Mouse (Mus musculus) layer of hippocampus, postnatal 25 days (tissue): Measurements from ENCODE around the gene Sertad2. TPM values are rescaled to one million over a fixed set of nuclear protein-coding genes. Genes with fewer than 3 reads are reported as not detected.

Experiments used
- DNase-seq, 2 experiments: peaks; one replicate each; pipeline ENCODE4 v3.0.0; 2022; ENCODE audit warnings: mixed read lengths in 2 of 2, low spot score in 1 of 2; ENCODE audit errors: extremely low spot score in 1 of 2
- total RNA-seq, 2 experiments: library from RNA; stranded (reverse); gene quantifications; 2 replicates each; pipeline ENCODE4 v1.2.3; 2021

Gene Sertad2
- total RNA-seq, 2 experiments from 2014 or later: 19.0 to 25.1 TPM

DNA sequence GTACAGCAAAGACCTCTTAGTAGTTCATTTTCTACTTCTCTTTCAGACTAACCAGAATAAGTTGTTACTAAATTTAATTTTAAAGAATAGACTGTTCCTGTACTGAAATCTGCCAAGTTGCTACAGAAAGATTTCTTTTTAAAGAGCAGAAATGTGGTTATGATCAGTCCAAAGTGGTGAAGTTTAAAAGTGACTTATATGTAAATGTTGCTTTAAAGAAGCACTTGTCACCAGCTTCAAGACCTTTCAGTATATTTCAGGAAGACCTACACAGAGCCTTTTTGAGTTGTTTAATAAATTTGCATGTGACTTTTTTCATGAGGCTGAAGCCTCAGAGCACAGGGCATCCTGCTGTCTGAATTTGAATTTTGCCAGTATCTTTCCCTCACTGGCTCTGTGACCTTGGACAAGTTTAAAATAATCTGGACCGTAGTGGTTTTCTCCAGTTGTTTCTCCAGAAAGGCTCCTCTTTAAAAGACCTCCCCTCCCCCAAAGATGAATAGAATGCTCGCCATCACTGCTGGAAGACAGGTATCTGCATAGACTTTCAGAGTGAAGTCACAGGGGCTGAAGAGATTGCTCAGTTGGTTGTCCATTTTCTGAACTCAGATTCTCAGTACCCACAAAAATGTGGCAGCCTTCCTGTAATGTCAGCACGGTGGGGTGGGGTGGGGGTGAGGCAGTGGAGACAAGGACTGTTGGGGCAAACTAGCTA lies 1.9 kb downstream of the Sertad2 start:
- no peak for DNase-seq

DNA sequence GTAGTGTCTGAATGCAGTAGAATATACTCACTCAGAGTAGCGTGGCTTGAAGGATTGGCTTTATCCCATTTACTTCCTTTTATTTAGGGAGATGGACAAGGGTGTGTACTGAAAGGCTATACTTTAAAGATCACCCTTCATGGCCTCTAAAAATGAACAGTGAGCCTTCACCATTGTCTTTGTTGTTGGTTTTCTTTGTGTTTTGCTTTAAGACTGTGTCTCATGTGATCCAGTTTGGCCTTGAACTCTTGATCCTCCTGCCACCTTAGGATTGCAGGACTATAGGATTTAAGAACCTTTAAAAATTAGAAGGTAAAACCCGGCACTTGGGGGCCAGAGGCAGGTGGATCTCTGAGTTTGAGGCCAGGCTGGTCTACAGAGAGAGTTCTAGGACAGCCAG lies 6.4 kb downstream of the Sertad2 start:
- no peak for DNase-seq

DNA sequence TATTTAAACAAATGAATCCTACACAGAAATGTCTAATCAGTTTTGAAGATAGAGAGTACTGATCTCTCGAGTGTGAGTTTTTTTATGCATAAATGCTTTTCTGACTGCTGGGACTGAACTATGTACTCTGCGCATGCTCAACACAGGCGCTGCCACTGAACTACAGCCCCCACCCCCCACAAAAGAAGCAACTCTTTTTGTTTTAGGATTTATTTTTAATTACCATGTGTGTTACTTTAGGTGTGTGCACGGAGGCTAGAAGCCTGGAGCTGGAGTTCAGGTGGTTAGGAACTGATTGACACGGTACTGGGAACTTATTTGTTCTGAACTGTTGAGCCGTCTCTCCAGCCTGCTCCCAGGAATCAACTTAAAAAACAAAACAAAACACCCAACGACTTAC lies 7.1 kb downstream of the Sertad2 start:
- no peak for DNase-seq

DNA sequence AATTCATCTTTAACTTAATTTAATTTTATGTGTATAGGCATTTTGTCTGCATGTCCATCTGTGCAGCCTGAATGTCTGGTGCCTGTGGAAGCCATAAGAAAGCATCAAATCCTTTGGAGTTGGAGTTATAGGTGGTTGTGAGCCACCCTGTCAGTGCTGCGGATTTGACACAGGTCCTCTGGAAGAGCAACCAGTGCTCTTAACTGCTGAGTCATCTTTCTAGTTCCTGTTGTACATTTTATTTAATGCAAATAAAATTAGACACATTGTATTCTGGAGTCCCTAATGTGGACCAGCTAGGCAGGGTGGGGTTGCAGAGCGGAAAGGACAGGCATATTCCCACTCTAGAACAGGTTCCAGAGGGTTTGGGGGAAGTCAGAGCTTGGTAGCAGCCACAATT lies 9.0 kb downstream of the Sertad2 start:
- no peak for DNase-seq

DNA sequence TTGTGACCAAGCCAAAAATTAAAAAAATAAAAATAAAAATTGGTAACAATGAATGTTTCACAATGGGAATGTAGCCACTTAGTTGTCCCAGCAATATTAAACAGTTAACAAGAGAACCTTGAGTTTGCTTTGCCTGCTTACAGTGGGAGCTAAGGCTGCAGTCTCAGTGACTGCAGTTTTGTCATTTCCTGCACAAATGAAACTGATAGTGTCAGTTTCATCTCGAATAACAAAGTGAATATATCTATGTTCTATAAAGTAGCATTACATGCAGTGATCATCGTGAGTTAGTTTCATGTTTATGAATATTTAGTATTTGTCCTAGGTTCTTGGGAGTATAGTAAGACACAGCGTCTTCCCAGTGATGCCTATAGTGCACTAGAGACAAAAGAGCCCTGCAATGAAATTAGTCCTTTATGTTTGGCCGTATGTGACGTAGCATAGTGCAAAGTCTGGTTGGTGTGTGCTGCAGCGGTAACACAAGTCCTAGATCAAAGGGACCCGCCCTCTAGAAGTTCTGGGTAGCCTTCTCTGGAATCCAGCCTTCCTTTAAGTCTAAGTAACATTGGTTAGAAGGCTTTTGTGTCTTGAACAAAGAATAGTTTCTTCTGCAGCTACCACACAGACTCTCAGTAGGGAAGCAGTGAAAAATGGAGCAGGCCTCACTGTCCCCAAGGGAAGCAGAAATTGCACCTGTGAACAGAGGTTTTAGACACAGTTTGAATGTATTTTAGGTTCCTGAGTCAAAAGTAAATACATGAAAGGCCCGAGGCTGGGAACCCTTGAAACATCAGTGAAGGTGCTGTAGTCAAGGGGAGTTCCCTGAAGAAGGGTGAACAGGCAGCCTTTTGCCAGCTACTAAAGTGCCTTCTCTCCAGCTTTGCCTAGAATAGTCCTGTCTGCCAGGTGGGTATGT lies 10.0 kb downstream of the Sertad2 start:
- DNase-seq: no peak

DNA sequence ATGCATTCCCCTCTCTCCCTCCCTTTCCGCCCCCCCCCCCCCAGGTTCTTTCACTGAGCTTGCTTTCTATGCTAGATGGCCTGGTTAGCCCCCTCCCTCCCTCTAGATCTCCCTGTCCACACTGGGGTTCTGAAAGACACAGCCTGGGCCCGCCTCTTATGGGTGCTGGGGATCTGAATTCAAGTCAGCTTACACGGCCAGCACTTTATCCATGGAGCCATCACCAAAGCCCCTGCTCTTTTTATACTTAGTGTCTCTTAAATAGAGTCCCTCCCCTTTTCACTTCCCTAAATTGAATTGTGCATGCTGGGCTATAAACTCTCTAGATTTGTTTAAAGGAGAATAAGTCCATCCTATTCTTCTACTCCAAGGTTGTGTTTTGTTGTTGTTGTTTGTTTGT lies 12.6 kb downstream of the Sertad2 start:
- DNase-seq: no peak

DNA sequence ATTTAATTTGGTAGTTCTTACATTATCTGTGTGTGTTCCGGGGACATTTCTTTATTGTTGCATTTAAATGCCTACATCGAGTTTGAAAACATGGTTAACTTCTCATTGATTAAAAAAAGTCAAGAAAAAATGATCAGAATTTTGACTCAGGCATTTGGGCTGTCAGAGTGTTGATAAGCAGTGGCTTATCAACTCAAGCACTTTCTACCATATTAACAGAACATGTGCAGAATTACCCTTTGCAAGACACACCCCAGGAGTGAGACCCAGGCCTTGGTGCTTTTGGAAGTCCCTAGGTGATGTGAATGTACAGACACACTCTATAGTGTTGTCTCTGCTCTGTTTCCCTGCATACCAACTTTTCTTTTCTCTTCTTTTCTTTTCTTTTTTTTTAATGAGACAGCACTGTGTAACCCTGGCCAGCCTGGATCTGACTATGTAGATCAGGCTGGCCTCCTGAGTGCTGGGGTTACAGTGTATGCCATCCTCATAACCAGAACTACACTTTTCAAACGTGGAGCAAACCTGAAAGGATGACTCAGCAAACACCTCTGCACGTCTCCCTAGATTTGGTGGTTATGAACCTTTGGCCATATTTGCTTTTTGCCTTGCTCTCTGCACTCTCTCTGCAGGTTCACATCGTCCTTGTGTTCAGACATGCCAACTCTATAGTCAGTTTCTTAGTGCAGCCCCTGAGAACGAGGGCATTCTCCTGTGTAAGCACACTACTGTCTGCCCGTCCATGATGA lies 13.3 kb downstream of the Sertad2 start:
- DNase-seq: no peak

DNA sequence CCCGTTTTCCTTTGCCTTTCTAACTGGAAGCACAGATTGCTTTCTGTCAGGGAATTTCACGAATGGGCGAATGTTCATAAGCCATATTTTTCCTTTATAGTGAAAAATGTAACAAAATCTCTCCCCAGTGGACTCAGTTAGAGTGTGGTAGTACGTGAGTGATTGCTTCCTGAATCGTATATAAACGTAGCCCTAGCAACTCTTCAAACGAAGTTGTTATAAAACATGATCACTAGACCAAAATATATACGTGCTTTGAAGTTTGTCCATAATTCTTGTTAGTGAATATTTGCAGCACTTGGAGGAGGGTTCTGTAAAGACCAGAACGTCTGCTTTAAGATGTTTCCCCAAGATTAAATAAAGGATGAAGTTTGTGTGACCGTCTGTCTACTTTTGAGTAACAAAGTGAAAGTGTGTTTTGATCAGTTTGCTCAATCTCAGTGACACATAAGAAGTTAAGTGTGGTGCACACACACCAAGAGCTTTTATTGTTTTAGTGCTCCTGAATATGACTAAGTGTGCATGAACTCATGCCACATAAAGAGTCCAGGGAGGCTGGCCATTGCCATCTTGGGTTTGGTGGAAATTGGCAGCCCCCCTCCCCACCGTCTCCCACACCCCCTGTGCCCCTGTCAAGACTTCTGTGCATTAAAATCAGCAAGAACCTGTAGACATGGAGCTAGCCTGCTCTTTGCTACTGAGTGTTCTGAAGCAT lies 16.3 kb downstream of the Sertad2 start:
- DNase-seq: no peak

DNA sequence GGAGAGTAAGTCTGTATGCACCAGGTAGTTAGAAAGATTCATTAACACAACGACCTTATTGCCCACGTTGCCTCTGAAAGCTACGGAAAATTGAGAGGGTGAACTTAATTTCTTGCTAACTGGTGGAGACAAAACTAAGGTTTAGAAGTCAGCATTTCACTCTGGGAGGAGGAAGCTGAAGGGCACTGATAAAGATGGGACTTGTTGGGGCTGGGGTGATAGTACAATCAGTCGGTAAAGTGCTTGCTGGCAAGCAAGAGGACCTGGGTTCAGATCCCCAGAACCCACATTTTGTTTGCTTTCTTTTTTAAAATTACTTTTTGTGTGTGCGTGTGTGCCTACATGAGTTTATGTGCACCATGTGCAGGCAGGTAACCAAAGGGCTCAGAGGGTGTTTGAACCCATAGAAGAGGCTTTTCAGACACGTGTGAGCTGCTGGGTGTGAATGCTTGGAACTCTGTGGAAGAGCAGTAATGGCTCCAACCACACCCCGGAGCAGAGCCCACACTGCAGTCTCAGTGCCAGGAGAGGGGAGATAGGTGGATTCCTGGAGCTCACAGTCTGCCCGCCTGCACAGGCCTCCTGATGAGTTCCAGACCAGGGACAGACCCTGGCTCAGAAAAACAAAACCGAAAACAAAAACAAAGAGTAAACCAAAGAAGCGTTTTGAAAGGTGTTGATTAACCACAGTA lies 17.0 kb downstream of the Sertad2 start:
- DNase-seq: no peak

DNA sequence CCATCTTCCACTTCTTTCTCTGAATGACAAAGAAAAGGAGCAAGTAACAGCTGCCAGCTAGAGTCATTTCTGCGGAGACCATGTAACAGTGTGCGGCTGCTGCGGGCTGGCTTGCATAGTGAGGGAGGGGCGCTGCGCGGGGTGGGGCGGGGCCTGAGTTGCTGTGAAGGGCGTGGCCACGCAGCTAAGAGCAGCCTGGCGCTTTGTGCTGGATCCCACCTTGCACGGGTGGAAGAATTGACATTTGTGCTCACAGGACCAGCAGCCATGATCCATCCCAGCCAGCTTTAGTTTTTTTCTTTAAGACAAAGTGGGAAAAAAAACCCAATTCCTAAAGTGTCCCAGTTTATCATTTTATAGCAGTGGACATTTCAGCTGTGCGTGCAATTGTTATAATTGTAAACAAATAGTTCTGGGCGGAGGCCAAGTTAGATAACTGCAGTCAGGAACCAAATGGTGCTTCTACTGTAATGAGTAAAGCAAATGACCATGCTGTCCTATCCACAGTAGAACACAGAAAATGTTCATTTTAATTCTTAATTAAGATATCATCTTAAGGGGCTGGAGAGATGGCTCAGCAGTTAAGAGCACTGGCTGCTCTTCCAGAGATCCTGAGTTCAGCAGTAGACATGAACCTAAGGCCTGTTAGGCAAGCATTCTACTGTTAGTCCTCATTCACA lies 18.4 kb downstream of the Sertad2 start:
- peak in 1 of 2 experiments; percentile 14 for DNase-seq

DNA sequence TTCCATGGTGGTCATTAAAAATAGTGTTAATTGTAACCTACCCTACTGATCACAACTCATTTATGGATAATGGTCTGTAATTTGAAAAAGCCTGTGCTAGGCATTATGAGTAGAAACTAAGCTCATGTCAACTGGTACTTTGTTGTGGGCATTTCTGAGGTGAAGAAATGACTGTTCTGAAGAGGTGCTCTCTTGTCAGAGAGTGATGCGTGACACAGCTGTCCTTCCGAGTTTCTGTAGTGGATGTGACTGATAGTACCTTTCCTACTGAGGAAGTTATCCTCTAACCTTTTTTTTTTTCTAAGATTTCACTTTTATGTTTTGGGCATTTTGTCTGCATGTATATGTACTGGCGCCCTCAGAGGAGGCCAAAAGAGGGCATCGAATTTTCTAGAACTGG lies 22.0 kb downstream of the Sertad2 start:
- DNase-seq: no peak

DNA sequence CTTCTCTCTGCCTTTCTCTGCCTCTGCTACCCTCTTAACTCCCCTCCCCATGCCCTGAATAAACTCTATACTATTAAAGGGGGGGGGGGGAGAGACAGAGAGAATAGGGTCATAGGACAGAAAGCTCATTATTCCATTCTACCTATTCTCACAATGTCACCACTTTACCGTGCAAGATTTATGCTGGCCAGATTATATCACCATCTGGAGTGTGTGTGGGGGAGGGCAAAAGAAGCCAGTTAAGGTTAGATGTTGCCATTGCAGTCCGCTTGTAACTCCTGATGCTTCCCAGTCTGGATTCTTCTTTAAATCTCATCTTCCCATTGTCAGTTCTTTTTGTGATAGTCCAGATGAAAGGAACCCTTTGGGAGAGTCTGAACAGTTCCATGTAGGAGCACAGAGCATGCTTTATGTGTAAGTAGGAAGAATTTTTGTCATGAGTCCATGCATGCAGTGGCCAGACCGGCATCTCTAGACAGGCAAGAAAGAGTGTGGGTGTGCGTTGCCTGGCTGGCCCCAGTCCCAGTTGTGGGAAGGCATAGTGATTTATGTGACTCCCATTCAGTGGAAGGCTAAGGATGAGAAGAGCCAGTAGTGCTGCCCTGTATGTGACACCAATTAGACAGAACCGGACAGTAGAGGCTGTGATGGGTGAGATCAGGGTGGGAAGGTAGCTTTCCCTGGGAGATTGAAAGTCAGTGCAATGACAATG lies 28.8 kb downstream of the Sertad2 start:
- DNase-seq: no peak

DNA sequence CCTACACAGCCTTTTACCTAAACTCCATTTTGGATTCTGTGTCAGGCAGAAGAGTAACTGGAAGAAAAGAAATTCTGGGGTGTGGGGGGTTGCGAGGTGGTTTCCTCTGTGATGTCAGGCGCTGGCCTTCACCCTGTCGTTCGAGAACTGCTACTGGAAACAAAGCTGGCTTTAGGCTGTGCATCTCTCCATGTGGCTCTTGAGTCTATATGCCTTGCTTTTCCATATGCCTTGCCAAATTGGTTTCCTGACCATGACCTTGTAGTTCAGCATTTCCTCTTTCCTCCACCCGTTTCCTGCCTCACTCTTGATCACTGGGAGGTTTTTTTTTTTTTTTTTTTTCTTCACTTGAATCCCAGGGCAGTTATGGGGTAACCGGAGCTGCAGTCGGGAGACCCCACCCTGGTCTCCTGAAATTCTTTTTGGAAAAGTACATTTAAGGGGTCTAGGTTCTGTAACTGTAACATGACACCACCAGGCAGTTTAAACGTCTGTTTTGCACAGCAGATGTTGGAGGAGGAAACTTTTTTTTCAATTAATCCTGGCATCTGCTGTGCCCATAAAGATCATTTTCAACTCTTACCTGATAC lies 33.1 kb downstream of the Sertad2 start:
- no peak for DNase-seq

DNA sequence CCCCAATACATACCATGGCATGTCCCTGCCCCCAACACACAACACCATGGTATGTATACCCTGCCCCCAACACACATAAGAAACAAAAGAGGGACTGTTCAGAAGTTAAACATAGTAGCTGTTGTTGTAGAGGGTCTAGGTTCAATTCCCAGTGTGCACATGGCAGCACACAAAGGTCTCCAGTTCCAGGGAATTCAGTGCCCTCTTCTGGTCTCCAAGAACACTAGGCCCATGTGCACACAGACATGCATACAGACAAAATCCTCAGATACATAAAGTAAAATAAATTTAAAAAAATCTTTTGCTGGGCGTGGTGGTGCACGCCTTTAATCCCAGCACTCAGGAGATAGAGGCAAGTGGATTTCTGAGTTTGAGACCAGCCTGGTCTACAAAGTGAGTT lies 39.7 kb downstream of the Sertad2 start:
- no peak for DNase-seq

DNA sequence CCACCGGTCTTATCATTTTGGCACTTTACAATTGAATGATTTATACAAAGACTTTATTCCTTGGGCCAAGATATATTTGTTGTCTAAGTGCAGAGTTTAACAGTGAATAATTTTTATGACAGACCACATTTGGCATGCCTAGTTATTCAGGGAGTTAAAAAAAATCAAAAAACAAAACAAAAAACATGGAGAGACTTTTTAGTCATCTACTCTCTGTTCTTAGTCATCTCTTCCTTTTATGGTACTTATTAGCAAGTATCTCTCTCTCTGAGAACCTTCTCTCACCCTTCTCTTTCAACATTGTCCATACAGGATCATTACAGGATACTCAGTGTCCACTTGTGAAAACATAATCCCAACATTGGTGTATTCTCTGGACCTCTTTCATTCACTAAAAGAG lies 42.2 kb downstream of the Sertad2 start:
- no peak for DNase-seq

DNA sequence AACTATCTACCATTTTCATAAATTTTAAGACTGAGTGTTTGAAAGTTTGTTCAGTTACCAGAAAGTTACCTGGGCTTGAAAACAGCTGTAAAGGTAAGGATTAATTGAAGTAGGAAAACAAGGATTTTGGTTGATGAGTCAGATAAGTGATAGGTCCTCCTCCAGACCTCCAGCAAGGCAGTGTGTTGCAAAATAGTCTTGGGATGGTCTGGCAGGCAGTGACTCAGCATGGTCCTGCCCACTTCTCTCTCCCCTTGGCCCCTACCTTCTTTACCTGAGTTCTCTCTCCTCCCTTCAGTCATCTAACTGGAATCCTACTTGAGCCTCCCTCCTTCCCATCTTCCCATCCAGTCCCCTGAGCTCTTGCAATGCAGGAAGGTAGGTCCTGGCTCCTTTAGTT lies 43.1 kb downstream of the Sertad2 start:
- DNase-seq: no peak

DNA sequence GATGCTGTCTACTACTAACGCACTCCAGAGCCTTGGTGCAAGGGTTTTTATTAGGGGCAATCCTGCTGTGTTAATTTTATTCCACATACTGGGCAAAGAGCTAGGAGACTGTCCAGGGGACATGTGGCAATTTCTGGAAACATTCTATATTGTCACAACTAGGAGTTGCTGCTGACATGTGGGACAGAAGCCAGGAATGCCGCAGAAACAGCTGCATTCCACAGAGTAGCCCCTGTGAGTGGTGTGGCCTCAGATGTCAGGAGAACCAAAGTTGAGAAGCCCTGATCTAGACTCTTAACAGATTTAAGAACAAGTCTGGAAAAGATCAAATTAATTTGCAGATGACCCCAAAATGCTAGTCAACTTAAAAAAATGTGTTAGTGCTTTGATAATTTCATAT lies 46.3 kb downstream of the Sertad2 start:
- no peak for DNase-seq

DNA sequence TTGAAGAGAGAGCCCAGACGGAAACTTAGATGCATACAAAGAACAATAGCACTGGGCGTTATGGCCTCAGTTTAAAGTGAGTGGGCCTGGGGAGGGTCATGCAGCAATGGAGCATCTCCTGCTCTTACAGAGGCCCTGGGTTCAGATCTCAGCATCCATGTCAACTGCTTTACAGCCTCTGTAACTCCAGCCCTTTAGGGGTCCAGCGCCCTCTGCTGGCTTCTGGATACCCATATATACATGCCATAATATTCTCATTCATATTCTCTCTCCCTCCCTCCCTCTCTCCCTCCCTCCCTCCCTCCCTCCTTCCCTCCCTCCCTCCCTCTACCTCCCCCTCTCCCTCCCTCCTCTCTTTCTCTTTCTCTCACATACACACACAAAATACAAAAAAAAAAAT lies 49.0 kb downstream of the Sertad2 start:
- no peak for DNase-seq
